Mouse (Mus musculus) ES-Bruce4 (cell line): ENCODE measurements at regions not wholly inside any gene's neighbourhood (a gene's known extent, or its start where the extent isn't known, plus 50 kb on each side); places are given as distances from the start of the nearest gene placed in this dataset.

Experiments used
- H3K27ac ChIP-seq: 2 replicates; pipeline ENCODE4 v1.5.1; 2012; ENCODE audit warnings: low read length, inconsistent platforms; ENCODE audit not compliant: insufficient read depth
- H3K27me3 ChIP-seq: 2 replicates; pipeline ENCODE4 v1.6.1; 2012; ENCODE audit warnings: mild to moderate bottlenecking, low read length, inconsistent platforms; ENCODE audit not compliant: control insufficient read depth, poor library complexity, insufficient read depth, severe bottlenecking
- H3K36me3 ChIP-seq: 2 replicates; pipeline ENCODE4 v1.6.1; 2012; ENCODE audit warnings: inconsistent platforms, mild to moderate bottlenecking, low read length, moderate library complexity; ENCODE audit not compliant: control insufficient read depth, poor library complexity, insufficient read depth, severe bottlenecking
- H3K4me1 ChIP-seq: one replicate; pipeline ENCODE4 v1.8.1; 2011; ENCODE audit warnings: low read length; ENCODE audit not compliant: control insufficient read depth, insufficient read depth
- H3K4me3 ChIP-seq: 2 replicates; pipeline ENCODE4 v1.5.1; 2011; ENCODE audit warnings: low read depth, mild to moderate bottlenecking, low read length
- H3K9ac ChIP-seq: 2 replicates; pipeline ENCODE4 v1.6.1; 2012; ENCODE audit warnings: low read depth, mild to moderate bottlenecking, inconsistent platforms; ENCODE audit not compliant: poor library complexity, severe bottlenecking
- H3K9me3 ChIP-seq: replicated peaks from 2 replicates; pipeline ENCODE4 v1.6.1; 2012; ENCODE audit warnings: mild to moderate bottlenecking, low read length, inconsistent platforms; ENCODE audit not compliant: control insufficient read depth, poor library complexity, insufficient read depth, severe bottlenecking
- CTCF ChIP-seq: IDR thresholded peaks from one replicate; pipeline ENCODE4 v1.8.1; 2011; ENCODE audit warnings: low read depth, low read length
- EP300 ChIP-seq: IDR thresholded peaks from 2 replicates; pipeline ENCODE4 v1.6.1; 2011; ENCODE audit warnings: low read depth, low read length; ENCODE audit not compliant: insufficient read depth
- POLR2A ChIP-seq: IDR thresholded peaks from one replicate; pipeline ENCODE4 v1.8.1; 2011; ENCODE audit warnings: low read length; ENCODE audit not compliant: insufficient read depth

DNA sequence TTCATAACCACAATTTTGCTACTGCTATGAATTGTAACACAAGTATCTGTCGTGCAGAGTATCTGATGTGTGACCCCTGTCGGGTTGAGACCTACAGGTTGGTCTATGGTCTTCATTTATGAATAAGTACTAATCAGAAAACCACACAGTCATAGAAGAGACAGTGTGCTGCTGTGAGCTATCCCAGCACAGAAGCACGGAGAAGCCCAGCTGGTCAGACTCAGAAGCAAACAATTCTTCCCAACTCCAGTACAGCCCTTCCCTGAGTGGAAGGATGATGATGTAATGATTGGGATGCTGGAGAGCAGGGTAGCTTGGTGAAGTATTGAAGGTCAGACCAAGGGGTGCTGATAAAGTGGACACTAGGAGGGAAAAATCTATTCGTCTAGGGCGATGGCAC lies 129.5 kb downstream of the Gm10260 start:
- TF ChIP-seq EP300 (no peak), CTCF (no peak), POLR2A (no peak)
- H3K27ac ChIP-seq, result no peak overlapping the region
- no peaks in the 10 kb centered on the region for H3K27me3 ChIP-seq
- no peaks in the 10 kb centered on the region for H3K4me1 ChIP-seq
- H3K36me3 ChIP-seq, result no peaks in the 10 kb centered on the region
- H3K9ac ChIP-seq, result no peak overlapping the region
- H3K9me3 ChIP-seq, result no peaks in the 10 kb centered on the region
- H3K4me3 ChIP-seq, result no peak overlapping the region

DNA sequence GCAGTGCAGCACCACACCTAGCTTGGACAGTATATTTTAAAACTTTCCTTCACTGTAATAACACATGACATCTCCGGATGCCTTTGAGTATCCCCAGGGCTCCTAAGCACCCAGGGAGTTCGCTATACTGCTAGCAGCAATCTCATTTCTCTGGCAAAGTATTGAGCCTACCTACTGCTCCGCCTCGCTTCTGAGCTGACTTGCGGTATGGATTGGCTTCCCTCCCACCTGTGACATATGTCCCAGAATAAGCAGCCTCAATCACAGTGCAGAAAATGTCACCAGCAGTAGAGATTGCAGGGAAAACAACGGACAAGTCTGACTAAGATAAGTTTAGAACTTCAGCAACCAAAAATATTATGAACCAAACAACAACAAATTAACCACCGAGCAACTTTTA lies 131.8 kb downstream of the Gm10260 start:
- H3K27me3 ChIP-seq, result no peaks in the 10 kb centered on the region
- H3K36me3 ChIP-seq, result no peaks in the 10 kb centered on the region
- no peak overlapping the region for H3K4me3 ChIP-seq
- no peak overlapping the region for H3K27ac ChIP-seq
- no peaks in the 10 kb centered on the region for H3K9me3 ChIP-seq
- H3K9ac ChIP-seq, result no peak overlapping the region
- no peaks in the 10 kb centered on the region for H3K4me1 ChIP-seq
- TF ChIP-seq POLR2A (no peak), CTCF (no peak)

DNA sequence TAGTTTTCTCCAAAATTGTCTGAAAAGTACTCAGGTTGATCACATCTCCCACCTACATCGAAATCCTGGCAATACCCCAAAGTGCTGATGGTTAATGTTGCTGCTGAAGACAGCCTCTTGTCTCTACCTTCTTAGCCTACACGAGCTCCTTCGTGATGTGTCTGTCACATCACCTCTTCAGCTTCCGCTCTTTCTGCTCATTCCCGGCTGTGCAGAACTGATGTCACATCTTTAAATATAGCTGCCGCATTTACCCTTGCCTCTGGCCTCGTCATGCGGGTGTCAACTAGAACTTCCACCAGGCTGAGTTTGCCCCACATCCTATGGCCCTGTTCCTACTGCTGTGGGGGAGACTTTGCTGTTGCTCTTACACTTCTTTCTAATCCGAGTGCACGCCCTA lies 133.2 kb downstream of the Gm10260 start:
- Histone ChIP-seq H3K27ac (no peak overlapping the region), H3K9me3 (no peaks in the 10 kb centered on the region), H3K4me3 (no peak overlapping the region), H3K9ac (no peak overlapping the region), H3K4me1 (no peaks in the 10 kb centered on the region), H3K27me3 (no peaks in the 10 kb centered on the region), H3K36me3 (no peaks in the 10 kb centered on the region)
- TF ChIP-seq POLR2A (no peak), CTCF (no peak), EP300 (no peak)

DNA sequence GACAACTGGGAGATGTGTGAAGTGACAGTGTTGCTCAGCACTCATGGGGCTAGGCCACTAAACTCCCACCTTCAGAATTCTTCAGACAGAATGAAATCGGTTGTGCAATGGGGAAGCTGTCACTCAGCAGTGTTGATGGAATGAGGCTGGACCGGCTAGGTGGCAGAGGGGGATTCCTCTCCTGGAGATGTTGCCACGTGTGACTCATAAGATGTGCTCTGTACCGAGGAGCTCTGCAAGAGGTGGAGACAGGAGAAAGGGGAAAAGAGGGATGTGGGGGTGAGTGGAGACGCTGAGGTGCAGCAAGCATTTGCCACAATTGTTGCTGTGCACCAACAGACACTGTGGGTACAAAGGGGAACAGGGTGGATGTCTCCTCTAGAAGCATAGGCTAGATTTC lies 133.6 kb downstream of the Gm10260 start:
- Histone ChIP-seq H3K9me3 (no peaks in the 10 kb centered on the region), H3K4me1 (no peaks in the 10 kb centered on the region), H3K9ac (no peak overlapping the region), H3K4me3 (no peak overlapping the region), H3K27ac (no peak overlapping the region), H3K27me3 (no peaks in the 10 kb centered on the region), H3K36me3 (no peaks in the 10 kb centered on the region)
- TF ChIP-seq CTCF (no peak), EP300 (no peak), POLR2A (no peak)

DNA sequence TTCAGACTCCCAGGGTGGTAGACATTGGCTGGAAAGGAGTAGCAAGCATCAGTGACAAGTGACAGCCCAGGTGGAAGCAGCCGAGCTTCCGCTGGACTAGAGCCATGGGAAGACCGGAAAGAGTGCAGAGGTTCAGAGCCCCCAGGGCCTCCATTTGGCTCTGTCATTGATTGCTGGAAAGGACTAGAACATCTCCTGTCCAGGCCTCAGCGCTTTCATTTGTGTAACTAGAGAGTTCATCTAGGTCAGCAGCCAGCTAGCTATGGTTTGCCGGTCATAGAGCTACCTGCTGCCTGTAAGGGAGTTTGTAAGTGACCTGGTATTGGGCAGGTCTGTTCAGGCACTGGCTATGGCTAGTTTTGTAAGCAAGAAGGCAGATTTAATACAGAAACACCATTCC lies 134.3 kb downstream of the Gm10260 start:
- Histone ChIP-seq H3K4me1 (no peaks in the 10 kb centered on the region), H3K36me3 (no peaks in the 10 kb centered on the region), H3K27ac (no peak overlapping the region), H3K9ac (no peak overlapping the region), H3K4me3 (no peak overlapping the region), H3K27me3 (no peaks in the 10 kb centered on the region), H3K9me3 (no peaks in the 10 kb centered on the region)
- TF ChIP-seq EP300 (no peak), CTCF (no peak), POLR2A (no peak)

DNA sequence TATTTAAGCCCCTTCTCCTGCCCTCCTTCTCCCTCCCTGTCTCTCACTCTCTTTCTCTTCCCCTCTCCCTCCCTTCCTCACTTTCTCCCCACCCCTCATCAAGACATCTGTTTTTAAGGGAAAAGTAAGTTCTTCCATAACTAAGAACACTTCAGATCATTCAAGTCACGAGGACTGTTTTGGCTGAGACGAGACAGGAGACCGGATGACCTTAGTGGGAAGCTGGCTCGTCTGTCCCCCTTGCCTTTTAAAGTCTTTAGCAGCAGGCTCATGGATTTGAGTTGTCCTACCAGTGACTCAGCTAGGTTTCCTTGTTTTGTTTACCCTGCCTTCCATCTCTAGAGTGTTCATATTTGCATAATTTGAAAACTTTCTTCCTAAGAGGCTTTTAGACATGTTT lies 135.0 kb downstream of the Gm10260 start:
- Histone ChIP-seq H3K4me1 (no peaks in the 10 kb centered on the region), H3K36me3 (no peaks in the 10 kb centered on the region), H3K27me3 (no peaks in the 10 kb centered on the region), H3K9ac (no peak overlapping the region), H3K4me3 (no peak overlapping the region), H3K9me3 (no peaks in the 10 kb centered on the region), H3K27ac (no peak overlapping the region)
- no peak for TF ChIP-seq CTCF
- no peak for TF ChIP-seq EP300
- no peak for TF ChIP-seq POLR2A
